Mouse (Mus musculus) forebrain, embryonic 11.5 days (tissue): ENCODE results near the gene BC024978. TPM values are rescaled to one million over a fixed set of nuclear protein-coding genes. Genes with fewer than 3 reads are reported as not detected.
A peak's percentile ranks its signal among the peaks of the same experiment; 100 is the strongest.

ENCODE experiments used
- ATAC-seq: fragments of 200-750 bp; cut with Nextera tagmentation; replicated peaks from 2 replicates; pipeline ENCODE4 v1.8.0; 2017; ENCODE audit warnings: moderate TSS enrichment; ENCODE audit not compliant: low FRiP score
- DNase-seq: peaks from one replicate; pipeline ENCODE4 v3.0.0-alpha.2; 2017; ENCODE audit warnings: low spot score
- H3K27ac ChIP-seq: fragments of 300-500 bp; sonication (generic); 2 replicates; pipeline ENCODE4 v1.5.1; 2014; ENCODE audit warnings: low read depth, low read length
- H3K27me3 ChIP-seq: fragments of 300-500 bp; sonication (generic); 2 replicates; pipeline ENCODE4 v1.6.1; 2014; ENCODE audit warnings: mild to moderate bottlenecking, low read length, mixed read lengths; ENCODE audit not compliant: control insufficient read depth, insufficient read depth
- H3K36me3 ChIP-seq: fragments of 300-500 bp; sonication (generic); 2 replicates; pipeline ENCODE4 v1.6.1; 2014; ENCODE audit warnings: mild to moderate bottlenecking, low read length, moderate library complexity, mixed read lengths; ENCODE audit not compliant: control insufficient read depth, insufficient read depth
- H3K4me1 ChIP-seq: fragments of 300-500 bp; sonication (generic); replicated peaks from 2 replicates; pipeline ENCODE4 v1.6.1; 2014; ENCODE audit warnings: low read length, mixed read lengths; ENCODE audit not compliant: control insufficient read depth, insufficient read depth
- H3K4me2 ChIP-seq: fragments of 300-500 bp; sonication (generic); 2 replicates; pipeline ENCODE4 v1.6.1; 2014; ENCODE audit warnings: low read depth, mild to moderate bottlenecking, low read length, moderate library complexity, mixed read lengths; ENCODE audit not compliant: severe bottlenecking
- H3K4me3 ChIP-seq: fragments of 300-500 bp; sonication (generic); 2 replicates; pipeline ENCODE4 v1.5.1; 2014; ENCODE audit warnings: low read depth, low read length
- H3K9ac ChIP-seq: fragments of 300-500 bp; sonication (generic); 2 replicates; pipeline ENCODE4 v1.6.1; 2014; ENCODE audit warnings: low read length
- H3K9me3 ChIP-seq: fragments of 300-500 bp; sonication (generic); 2 replicates; pipeline ENCODE4 v1.6.1; 2016; ENCODE audit warnings: low read length, mixed read lengths; ENCODE audit not compliant: control insufficient read depth
- WGBS: fragments of 180-500 bp; shearing (Covaris S2); extraction: QIAGEN DNeasy Blood & Tissue Kit; methylation state at CpG from one replicate; pipeline ENCODE4 v1.1.7; 2014; 5-methylcytosine and 5-hydroxymethylcytosine counted together
- polyA plus RNA-seq: library from polyadenylated mRNA; unstranded; fragments of >200 nt; fragmentation: Nextera tagmentation; extraction: Ambion mirVana; gene quantifications from 2 replicates; pipeline ENCODE4 v1.2.1, GENCODE M21; 2014

BC024978 gene
- polyA plus RNA-seq, 1 experiment from 2014 or later: 4.5 TPM

DNA sequence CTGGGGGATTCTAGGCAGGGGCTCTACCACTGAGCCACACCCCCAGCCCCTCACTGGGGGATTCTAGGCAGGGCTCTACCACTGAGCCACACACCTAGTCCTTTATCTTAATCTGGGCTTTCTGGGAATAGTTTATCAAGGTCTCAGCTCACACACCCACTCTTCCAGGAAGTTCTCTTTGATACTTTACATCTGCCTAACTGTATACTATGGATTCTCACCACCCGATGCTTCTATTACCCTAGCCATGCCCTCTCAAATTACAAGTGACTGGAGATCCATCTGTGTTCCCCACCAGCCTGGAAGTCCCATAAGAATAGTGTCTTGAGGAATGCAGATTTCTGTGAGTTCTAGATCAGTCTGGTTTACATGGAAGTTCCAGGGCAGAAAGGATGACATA is 27.0 kb downstream of the BC024978 start:
- H3K4me1 ChIP-seq: peaks cover 10% of the 10 kb centered on the region
- H3K9me3 ChIP-seq: no peaks in the 10 kb centered on the region
- H3K4me2 ChIP-seq: no peak overlapping the region
- H3K36me3 ChIP-seq: no peaks in the 10 kb centered on the region; the same call in 1 of the 2 replicates
- DNase-seq (no peak), ATAC-seq (no peak)
- WGBS: 80% methylated on average over 1 of the region's 1 CpGs
- no peak overlapping the region for H3K27ac ChIP-seq
- H3K4me3 ChIP-seq: no peak overlapping the region
- H3K9ac ChIP-seq: no peak overlapping the region
- H3K27me3 ChIP-seq: no peaks in the 10 kb centered on the region

GRCm38 (mm10) chr7:27224877-27225575 is 29.4 kb downstream of the BC024978 start:
- Histone ChIP-seq H3K27ac (no peak overlapping the region), H3K27me3 (no peaks in the 10 kb centered on the region), H3K4me3 (no peak overlapping the region), H3K9me3 (no peaks in the 10 kb centered on the region), H3K4me2 (no peak overlapping the region), H3K36me3 (no peaks in the 10 kb centered on the region), H3K9ac (peak overlapping the region; percentile 32; the same call in 1 of the 2 replicates), H3K4me1 (peaks cover 11% of the 10 kb centered on the region)
- ATAC-seq (no peak), DNase-seq (no peak)
- 87% methylated on average over 11 of the region's 11 CpGs for WGBS

- peaks cover 11% of the 10 kb centered on the region for H3K4me1 ChIP-seq
- DNase-seq: no peak
- WGBS: 33% methylated on average over 9 of the region's 9 CpGs
- no peaks in the 10 kb centered on the region for H3K36me3 ChIP-seq
- H3K27ac ChIP-seq: no peak overlapping the region
- H3K9ac ChIP-seq: peak overlapping the region; percentile 87
- no peaks in the 10 kb centered on the region for H3K9me3 ChIP-seq
- no peaks in the 10 kb centered on the region for H3K27me3 ChIP-seq
- H3K4me3 ChIP-seq: peak overlapping the region; percentile 84
- no peak for ATAC-seq
- peak overlapping the region; percentile 86 for H3K4me2 ChIP-seq
Measured at GRCm38 (mm10) chr7:27227276-27227675, 31.7 kb downstream of the BC024978 start.

- Histone ChIP-seq H3K27me3 (no peaks in the 10 kb centered on the region), H3K36me3 (no peaks in the 10 kb centered on the region), H3K9me3 (no peaks in the 10 kb centered on the region), H3K4me2 (peak overlapping the region; percentile 86), H3K4me1 (peaks cover 11% of the 10 kb centered on the region), H3K27ac (no peak overlapping the region), H3K4me3 (peak overlapping the region; percentile 84), H3K9ac (peak overlapping the region; percentile 87)
- DNase-seq: no peak
- WGBS: 3% methylated on average over 10 of the region's 10 CpGs
- ATAC-seq: 0 out of 2 replicates have a peak, but pooled peaks have one; percentile 0
Measured at GRCm38 (mm10) chr7:27227676-27228075, 32.1 kb downstream of the BC024978 start.

DNA sequence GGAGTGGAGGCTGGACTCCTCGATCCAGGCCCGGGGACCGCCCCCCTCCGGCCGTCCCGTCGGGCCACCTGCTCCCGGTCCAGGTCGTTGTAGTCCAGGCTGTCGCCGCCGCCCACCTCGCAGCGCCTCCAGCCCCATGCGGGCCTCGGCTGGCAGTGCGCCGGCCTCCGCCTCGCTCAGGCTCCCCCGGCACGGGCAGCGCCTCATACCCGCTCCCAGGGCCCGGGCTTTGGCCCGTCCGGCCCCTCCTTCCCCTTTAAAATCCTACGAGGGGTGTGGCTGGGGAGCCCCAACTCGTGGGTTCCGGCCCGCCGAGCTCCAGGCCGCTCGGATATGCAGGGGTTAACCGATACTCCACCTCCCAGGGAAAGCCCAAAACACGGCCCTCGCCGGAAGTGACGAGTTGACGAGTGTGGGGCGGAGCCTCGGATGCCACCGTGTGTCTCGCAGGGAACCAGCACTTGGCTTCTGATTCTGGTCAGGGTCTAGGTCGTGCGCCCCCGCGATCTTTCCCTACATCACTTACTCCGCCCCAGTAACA is 32.8 kb downstream of the BC024978 start, which contains the start of gene Itpkc:
TSS of gene Itpkc (minus strand) at position 381 of the 541 bp plus-strand sequence.
- Histone ChIP-seq H3K4me1 (peaks cover 11% of the 10 kb centered on the region), H3K27me3 (no peaks in the 10 kb centered on the region), H3K4me2 (peak within 1 kb of the TSS; percentile 86), H3K36me3 (no peaks in the 10 kb centered on the region), H3K27ac (peak within 1 kb of the TSS; percentile 63; the same call in 1 of the 2 replicates), H3K9me3 (no peaks in the 10 kb centered on the region), H3K9ac (peak within 1 kb of the TSS; percentile 87), H3K4me3 (peak within 1 kb of the TSS; percentile 84)
- DNase-seq (peak; percentile 96), ATAC-seq (peak; percentile 83)
- WGBS: under 1% methylated on average over 49 of the region's 49 CpGs

- Histone ChIP-seq H3K4me1 (peaks cover 11% of the 10 kb centered on the region), H3K4me3 (peak overlapping the region; percentile 84), H3K4me2 (peak overlapping the region; percentile 86), H3K9me3 (no peaks in the 10 kb centered on the region), H3K27ac (peak overlapping the region; percentile 42; the same call in 1 of the 2 replicates), H3K27me3 (no peaks in the 10 kb centered on the region), H3K36me3 (no peaks in the 10 kb centered on the region), H3K9ac (peak overlapping the region; percentile 87)
- 23% methylated on average over 6 of the region's 6 CpGs for WGBS
- DNase-seq: no peak
- no peak for ATAC-seq
Measured at GRCm38 (mm10) chr7:27228865-27229264, 33.3 kb downstream of the BC024978 start.

- Histone ChIP-seq H3K4me3 (no peak overlapping the region), H3K9ac (no peak overlapping the region), H3K4me1 (peaks cover 8% of the 10 kb centered on the region), H3K36me3 (no peaks in the 10 kb centered on the region), H3K27ac (no peak overlapping the region), H3K9me3 (no peaks in the 10 kb centered on the region), H3K4me2 (no peak overlapping the region), H3K27me3 (no peaks in the 10 kb centered on the region)
- no peak for DNase-seq
- 75% methylated on average over 4 of the region's 4 CpGs for WGBS
- ATAC-seq: no peak
Measured at GRCm38 (mm10) chr7:27230781-27231180, 35.2 kb downstream of the BC024978 start.

DNA sequence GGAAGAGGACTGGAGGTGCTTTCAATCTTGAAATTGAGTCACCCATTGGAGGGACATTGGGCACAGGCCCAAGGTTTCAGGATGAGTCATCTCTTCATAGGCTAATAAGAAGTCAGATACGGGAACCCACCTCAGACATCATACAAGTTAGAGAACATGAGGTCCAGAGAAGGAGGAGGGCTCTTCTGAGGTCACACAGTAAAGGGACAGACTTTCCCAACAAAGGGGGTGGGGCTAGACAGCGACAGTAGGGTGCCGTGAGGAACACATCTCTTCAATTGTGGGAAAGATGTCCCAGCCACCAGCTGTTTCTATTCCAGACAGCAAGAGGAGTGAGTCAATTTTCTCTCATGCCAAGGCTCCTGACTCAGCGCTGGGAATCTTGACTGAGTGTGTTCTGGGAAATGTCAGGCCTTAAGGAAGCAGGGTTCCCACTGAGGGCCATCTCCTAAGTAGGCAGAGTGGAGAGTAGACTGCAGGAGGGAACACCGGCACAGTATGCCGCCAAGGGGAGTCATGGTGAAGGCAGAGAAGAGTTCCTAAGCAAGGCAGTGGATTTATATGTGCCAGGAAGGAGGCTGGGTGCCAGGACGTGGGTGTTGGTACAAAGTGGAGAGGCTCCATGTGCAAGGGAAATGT is 36.2 kb downstream of the BC024978 start:
- peak overlapping the region; percentile 68; the same call in 1 of the 2 replicates for H3K27ac ChIP-seq
- no peak for ATAC-seq
- 83% methylated on average over 7 of the region's 7 CpGs for WGBS
- H3K9me3 ChIP-seq: no peaks in the 10 kb centered on the region
- no peak for DNase-seq
- no peaks in the 10 kb centered on the region for H3K36me3 ChIP-seq
- no peak overlapping the region for H3K4me2 ChIP-seq
- H3K4me1 ChIP-seq: peaks cover 8% of the 10 kb centered on the region
- no peak overlapping the region for H3K4me3 ChIP-seq
- H3K27me3 ChIP-seq: no peaks in the 10 kb centered on the region
- H3K9ac ChIP-seq: no peak overlapping the region
